Mouse (Mus musculus) gonadal fat pad, adult 2 months (tissue): ENCODE data around the gene Tbcc. TPM values are rescaled to one million over a fixed set of nuclear protein-coding genes. Genes with fewer than 3 reads are reported as not detected.
"Not testable (repeated sequence)": the region's sequence is repeated elsewhere in the genome, so short reads cannot be mapped to it uniquely, and the experiment has no call there.

Experiments
- DNase-seq: peaks from one replicate; pipeline ENCODE4 v3.0.0-alpha.2; 2012; ENCODE audit warnings: low read depth
- polyA plus RNA-seq: library from polyadenylated mRNA; depleted of rRNA; stranded (reverse); fragments of >200 nt; gene quantifications from 2 replicates; pipeline ENCODE4 v1.2.3, GENCODE M21; 2012; rRNA removed

The Tbcc gene
- polyA plus RNA-seq = 25.3 and 29.6 TPM in 2 replicates

DNA sequence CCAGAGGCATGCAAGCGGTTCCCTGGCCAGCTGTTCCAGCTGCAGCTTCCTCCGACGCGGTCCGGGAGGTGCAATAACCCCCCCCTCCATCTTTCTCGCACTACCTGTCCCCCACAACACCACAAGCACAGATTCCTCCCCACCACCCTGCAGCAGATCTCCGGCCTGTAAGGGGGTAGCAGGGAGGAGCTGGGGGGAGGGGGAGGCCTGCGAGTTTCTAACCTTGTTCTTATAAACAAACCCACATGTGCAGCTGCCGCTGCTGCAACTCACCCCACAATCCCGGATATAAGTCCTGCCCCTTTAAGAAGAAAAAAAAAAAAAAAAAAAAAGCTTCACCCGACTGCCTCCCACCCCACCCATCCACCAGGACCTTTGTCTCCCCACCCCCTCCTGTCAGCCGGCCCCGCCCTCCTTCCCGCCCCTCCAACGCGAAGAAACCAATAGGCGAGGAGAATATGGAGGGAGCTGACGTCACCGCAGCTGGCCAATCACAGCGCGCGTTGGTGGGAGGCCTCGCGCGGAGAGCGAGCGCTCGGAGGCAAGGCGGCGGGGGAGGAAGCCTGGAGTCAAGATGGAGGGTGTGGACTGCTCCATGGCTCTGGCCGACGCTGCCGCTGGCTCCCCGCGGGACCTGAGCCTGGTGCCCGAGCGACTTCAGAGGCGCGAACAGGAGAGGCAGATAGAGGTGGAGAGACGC, at the start of gene Tbcc:
Gene Tbcc, plus strand, starts transcription at position 569 of the 700 bp plus-strand sequence.
- peak; percentile 59 for DNase-seq

DNA sequence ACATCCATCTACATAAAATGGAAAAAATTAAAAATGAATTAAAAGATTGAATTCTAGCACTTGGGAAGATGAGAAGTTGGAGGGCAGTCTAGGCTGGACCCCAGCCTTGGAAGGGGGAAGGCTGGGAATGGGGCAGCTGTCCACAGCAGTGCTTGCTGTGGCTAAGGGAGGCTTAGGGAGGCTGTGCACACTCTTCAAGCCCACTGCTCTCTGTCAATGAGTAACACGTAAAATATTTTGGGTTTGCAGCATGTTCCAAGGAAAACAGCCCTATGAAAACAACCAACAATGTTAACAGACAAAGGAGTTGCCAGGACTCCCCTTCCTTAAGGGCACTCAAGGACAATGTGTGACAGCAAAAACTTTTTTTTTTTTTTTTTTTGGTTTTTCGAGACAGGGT, 47.5 kb upstream of the Tbcc start:
- DNase-seq = no peak

DNA sequence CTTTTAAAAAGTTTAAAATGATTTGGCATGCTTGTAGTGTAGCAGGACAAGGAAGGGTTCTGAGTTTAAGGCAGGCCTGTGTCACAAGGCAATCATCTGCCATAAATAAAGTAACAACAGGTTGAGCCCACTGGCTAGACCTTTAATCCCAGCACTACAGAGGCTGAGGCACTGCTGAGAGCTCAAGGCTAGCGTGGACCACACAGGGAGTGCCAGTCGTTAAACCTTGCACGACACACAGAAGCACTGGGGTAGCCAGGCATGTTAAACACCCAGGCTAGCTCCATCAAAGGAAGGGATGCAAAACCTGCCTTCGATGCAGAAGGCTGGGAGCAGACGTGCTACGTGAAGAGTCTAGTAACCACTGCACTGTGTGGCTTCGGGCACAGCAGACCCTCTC, 46.8 kb upstream of the Tbcc start:
- no peak for DNase-seq

DNA sequence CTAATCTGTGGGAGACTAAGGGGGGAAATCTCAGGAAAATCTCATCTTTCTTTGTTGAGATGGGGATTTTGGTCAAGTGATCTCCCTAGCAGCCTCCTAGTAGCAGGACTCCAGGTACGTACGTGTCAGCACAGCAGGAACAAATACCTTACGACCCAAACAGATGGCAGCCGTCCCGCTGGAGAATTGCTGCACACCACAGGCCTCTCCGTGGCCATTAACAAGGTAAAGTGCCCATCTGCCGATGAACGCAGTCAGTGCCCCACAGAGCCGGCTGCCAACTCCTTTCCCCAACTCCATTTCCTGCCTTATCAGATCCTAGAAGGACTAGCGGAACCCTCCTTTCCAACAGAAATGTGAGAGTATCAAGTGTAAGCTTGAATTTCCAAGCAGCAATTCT, 45.7 kb upstream of the Tbcc start:
- DNase-seq = no peak

DNA sequence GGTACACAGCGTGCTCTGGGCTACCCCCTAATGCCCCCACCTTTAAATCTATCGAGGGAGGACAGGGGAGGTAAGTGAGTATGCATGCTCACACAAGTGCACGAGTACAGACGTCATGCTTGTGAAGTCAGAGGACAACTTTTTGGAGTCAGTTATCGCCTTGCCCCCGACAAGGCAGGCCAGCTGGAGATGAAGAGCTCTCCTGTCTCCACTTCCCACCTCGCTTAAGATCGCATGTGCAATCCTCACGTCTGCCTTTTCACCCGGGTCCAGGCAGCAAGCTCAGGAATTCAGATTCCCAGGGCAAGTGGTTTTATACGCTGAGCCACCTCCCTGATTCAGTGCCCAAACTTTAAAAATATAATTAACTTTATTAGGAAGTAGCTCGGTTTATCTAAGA, 45.2 kb upstream of the Tbcc start:
- DNase-seq = no peak

DNA sequence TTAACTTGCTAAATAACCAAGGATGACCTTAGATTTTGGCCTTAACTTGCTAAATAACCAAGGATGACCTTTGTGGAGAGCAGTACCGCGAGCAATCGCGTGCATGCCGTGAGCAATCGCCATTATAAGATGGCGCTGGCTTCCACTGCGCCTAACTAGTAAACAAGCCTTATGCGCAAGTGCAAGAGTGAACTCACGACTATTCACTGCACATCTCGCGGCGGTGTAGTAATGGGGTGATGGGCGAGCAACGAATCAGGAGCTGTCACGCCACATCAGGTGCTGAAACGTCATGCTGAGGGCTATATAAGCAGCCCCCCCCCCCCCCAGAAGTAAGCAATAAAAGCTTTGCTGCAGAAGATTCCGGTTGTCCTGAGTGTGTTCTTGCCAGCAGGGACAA, 43.9 kb upstream of the Tbcc start:
- DNase-seq = not testable (repeated sequence)

DNA sequence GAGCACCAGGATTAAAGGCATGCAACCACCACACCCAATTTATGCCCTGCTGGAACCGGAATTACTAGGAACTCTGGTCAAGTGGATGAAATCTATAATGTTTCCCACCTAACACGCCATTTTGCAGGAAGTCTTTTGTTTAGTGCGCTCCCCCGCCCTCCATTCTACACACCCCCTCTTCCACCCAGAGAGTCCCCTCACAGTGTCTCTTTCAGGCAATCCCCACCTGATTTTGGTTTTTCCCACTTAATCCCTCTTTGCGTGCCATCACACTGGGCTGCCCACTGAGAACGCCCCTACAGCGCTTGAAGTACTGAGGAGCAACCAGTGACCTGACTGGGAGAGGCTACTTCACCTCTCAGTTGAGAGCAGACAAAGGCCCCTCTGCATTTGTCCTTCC, 43.3 kb upstream of the Tbcc start:
- no peak for DNase-seq

DNA sequence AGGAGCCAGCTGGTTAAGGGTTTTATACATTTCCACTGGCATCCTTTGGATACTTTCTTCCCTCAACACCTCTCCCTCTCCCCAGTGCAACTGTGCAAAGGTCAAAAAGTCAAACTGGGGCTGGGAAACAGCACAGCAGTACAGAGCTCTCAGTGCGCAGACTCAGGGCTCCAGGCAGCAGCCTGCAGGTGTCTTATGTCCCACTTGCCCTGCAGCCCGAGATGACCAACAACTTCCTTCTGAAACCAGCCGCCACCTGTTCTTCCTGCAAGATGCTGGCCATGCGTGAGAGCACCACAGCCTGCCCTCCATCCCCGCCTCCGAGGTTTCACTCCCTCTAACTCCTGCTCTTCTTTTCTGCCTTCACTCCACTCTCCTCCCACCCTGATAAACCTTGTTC, 37.8 kb upstream of the Tbcc start:
- no peak for DNase-seq

DNA sequence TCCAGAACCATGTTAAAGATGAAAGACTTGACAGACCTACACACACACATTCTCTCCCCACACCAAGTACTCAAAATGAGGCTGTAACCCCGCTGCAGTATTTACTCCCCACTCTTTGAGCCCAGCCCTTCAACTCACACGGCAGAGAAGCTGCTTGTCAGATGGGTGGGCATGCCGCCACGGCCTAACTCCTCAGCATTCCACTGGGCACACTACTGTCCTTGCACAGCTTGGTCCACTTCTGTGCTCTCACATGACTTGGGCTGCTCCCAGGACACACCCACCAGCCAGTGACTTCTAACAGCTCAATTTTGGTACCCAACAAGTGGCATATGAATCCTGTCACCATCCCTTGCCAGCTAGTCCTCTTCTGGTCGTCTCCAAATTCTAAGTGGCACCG, 37.2 kb upstream of the Tbcc start:
- no peak for DNase-seq

DNA sequence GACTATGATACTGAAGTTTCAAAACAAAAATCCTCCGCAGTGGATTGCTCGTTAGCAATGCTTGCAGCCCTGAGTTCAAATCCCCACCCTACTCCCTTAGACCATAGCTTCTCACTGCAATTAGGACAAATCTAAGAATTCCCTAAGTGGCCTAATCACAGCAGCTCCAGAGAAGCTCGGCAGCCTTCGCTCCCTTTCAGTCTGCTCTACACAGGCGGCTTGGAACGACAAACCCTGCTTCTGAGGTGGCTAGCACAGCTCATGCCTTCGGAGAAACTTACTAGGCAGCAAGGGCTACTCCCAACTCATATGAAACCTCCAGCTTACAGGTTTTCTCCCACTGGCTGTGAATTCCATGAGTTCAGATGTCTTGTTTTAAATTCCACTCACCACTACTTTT, 36.4 kb upstream of the Tbcc start:
- no peak for DNase-seq

DNA sequence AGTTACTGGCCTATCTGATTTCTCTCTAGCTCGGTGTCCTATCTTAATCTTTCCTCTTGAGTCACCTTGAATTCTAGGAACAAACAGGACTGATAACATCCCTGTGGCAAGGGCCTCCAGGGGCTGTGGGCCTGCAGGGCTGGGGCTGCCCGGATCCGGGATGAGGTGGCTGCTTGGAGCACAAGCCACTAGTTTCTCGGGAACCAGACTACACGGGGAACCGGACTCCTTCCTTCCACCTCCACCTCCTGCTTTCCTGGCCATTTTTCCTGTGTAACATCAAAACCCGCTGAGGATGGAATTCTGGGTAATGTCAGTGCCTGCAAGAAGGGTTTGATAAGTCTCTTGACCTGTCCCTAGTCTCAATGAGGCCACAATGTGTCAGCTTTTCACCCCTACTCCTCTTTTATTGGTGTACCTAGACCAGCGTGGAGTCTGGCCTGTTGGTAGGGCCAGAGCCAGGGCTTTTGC, 35.8 kb upstream of the Tbcc start:
- DNase-seq = no peak

DNA sequence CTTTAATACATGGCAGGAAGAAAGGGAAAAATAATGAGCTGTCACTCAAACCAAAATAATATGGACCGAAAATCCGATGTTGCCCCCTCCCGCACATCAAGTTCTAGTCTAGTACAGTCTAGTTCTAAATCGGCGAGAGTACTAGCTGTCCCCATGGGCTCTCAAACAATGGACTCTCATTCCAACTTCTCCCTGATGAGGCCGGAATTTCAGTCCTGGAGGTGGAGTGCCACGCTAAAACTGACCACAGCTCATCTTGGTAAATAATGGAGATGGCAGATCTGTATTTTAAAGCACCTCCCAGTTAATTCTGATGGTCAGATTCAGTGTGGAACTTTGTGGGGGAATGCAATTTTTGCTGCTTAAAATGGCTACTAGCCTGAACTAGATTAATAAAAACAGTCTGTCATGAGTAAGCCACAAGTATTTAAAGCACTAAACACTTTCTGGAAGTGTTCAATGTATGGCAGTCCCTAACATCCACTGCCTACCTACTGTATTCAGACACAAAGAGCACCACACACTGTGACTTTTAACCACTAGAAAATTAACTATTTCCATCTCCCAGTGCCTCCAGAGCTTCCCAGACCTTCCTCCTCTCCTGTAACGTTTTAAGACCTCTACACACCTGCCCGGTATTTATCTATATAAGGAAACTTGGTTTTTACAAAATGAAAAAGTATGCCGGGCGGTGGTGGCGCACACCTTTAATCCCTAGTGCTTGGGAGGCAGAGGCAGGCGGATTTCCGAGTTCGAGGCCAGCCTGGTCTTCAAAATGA, 35.0 kb upstream of the Tbcc start:
- DNase-seq = no peak

DNA sequence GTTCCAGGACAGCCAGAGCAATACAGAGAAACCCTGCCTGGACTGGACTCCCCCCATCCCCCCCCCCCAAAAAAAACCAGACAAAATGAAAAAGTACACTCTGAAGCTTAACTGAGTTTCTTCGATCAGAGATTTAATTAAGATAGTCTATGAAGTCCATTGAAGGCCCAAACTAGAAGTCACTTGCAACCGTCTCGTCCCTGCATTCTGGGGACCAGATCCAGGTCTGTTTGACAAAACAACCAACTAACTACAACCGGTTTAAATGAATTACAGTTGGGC, 34.4 kb upstream of the Tbcc start:
- DNase-seq = no peak

DNA sequence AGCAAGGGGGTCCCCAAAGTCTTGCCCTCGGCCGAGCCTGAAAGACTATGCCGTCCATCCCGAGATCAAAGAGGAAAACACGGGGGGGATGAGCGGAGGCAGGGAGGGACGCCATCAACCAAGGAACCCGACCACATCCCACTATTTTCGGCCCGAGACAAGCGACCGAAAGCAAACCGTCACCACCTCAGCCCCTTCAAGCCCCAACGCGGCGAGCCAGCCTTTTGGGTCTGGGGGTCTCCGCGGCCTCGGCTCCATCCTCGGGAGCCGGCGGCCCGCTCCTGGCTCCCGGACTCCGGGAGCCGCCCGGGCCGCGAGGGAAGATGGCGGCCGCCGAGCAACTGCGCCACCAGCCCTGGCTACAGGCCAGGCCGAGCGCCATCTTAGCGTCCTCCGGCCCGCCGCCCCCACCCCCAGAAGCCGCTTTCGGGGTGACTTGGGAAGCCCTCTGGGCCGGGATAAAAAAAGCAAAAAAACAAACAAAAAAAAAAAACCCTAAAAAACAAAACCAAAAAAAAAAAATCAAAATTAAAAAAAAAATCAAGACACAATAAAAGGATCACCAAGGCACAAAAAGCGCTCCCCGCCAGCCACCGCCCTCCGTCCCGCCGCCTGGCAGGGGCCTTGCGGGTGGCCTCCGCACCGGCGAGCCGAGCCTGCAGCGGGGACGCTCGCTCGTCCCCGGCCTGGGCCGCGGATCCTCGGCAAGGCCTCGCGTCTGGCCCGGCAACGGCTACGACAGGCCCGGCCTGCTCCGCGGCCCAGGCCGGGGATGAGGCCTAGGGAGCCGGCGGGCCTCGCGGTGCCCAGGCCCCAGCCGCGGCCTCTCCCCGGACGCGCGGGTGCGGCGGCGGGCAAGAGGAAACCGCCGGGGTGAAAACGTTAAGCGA, 33.8 kb upstream of the Tbcc start:
- no peak for DNase-seq

DNA sequence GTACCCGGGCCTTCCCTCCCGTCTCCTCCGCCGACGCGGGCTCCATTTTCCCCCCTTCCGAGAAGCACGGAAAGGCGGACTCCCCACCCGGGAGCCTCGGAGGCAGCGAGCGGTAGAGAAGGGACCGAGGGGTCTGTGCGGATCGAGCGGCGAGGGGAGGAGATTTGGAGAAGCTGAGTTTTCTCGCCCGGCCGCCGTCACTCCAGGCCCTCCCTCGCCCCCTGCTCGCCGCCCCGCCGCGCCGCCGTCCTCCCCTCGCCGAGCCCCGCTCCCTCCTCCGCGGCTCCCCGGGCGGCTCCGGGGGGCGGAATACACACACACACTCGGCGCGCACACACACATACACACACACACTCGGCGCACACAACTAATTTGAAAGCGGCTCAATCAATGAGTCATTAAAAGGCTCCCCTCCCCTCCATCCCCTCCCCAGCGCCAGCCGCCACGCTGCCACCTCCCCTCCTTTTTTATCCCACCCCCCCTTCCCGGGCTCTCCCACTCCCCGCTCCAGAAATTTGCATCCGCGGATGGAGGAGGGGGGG, 33.1 kb upstream of the Tbcc start:
- no peak for DNase-seq

DNA sequence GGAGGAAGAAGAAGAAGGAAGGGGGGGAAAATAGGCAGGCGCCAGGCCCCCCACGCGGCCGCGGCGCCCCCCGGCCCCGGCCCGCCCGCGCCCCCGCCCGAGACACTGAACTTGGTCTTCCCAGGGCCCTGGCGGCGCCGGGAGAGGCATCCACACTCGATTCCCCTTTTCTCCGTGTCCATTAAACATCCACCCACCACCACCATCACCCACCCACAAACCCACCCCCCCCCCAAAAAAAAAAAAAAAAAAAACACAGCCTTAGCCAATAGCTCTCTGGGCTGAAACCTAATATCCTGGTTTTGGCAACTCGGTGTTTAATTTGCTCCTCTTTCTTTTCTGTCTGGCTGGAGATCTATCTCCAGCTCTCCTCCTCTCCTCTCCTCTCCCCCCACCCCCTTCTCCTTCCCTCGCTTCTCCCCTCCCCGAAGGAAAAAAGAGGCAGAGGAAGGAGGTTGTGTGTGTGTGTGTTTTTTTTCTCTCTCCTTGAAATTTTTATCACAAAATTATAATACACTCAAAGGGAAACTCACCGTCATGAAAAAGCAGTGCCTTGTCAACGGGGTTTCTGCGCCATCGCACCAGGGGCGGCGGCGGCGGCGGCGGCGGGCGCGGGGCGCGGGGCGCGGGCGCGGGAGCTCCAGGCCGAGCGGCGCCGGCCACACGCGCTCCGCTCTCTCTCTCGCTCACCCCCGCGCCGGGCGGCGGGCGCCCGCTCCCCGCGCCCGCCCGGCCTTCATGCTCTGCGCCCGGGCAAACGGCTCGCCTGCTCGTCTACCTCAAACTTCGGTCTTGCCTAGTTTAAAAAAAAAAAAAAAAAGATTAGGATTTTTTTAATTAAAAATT, 32.4 kb upstream of the Tbcc start, which contains the start of gene Bicral:
Gene Bicral, minus strand, starts transcription at position 580 of the 846 bp plus-strand sequence.
- DNase-seq = no peak

DNA sequence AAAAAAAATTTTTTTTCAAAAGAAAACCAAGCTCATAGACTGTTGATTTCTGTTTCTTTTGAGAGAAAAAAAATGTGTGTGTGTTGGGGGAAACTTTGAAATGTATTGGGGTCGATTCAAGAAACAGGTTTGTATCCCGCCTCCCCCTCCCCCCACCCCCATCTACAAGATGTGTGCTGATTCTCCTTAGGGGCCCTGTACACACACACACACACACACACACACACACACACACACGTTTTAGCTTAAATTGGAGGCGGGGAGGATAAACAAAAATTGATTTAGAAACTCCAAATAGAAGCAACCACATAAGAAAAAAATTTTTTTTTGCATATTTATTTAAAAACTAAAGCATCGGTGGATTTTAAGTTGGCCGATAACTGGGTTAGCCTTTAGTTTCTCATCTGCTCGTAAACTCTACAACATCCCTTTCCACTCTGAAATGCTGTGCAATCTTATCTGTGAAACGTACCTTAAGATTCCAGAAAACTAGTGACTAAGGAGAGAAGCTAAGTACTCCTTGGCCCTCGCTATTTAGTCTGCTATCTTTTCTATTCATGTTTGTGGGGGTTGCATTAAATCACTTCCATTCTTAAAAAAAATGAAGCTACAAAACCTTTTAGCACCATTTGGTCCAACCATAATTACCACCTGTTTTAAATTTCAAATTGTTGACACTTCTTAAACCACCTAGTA, 31.6 kb upstream of the Tbcc start:
- no peak for DNase-seq

DNA sequence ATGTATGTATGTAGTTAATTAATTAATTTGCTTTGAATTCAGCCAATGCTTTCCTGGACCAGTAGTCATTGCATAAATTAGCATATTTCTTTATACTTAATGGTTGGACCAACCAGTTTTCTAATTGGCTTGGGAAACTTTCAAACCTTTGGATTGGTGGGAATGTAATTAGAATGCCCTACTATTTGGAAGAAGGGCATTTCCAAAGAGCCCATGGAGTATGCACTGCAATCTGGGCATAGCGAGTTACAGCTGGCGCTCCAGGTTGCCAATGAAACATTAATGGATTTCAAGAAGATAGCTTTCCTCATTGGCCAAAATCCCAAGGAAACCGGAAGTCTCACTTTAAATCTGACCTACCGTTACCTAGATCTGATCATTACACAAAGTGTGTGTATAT, 30.4 kb upstream of the Tbcc start:
- DNase-seq = no peak

DNA sequence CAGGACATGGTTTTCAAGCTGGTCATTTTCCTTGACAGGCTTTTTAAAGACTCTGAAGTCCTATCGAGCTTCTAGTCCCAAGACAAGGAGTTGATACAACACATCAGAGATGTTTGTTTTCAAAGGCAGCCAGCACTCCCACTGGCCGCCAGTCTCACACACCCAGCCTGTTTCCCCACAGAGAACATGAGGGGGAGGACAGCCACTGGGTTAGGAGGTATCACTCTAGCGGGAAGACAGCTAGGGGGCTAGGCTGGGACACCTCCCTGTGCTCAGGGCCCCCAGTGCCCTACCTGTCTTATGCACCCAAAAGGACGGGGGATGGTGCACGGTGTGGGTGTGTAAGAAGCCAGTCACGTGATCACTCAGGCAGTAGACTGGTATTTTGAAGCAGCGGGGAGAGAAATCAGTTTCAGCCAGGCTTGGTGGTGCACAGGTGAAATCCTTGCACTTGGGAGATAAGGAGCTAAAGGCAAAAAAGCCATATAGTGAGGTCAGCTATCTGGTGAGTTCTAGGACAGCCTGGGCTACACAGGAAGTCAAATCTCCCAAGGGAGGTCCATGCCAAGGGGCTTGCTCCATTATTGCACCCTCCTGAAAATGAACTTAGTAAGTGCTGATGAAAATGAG, 25.8 kb upstream of the Tbcc start:
- no peak for DNase-seq

DNA sequence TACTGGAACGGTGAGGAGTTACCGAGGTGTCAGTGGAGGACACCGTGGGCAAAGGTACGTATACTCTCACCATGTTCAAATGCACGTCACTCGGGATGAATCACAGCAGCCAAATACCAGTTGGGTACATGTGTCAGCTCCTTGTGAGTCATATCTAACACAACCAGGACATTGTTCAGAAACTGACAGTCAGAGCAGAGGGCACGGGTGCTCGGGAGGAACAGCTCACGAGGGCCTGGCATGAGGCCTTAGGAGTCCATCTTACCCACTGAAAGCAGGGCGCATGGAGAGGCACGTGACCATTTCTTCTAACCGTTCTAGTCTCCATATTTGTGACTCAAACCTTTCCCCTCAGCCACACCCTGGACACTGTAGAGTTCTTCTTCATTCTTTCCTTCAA, 23.6 kb upstream of the Tbcc start:
- DNase-seq = no peak
